Mouse (Mus musculus) ES-Bruce4 (cell line): ENCODE data around the gene Pja2.

Source experiments
- CTCF ChIP-seq: IDR thresholded peaks from one replicate; pipeline ENCODE4 v1.8.1; 2011; ENCODE audit warnings: low read depth, low read length
- EP300 ChIP-seq: IDR thresholded peaks from 2 replicates; pipeline ENCODE4 v1.6.1; 2011; ENCODE audit warnings: low read depth, low read length; ENCODE audit not compliant: insufficient read depth
- POLR2A ChIP-seq: IDR thresholded peaks from one replicate; pipeline ENCODE4 v1.8.1; 2011; ENCODE audit warnings: low read length; ENCODE audit not compliant: insufficient read depth

GRCm38 (mm10) chr17:64277649-64278212, 54.0 kb downstream of the Pja2 start:
- no peak for TF ChIP-seq CTCF
- no peak for TF ChIP-seq POLR2A
- TF ChIP-seq EP300 = no peak
